ENCODE assay signal across 21 mouse cellular contexts in genomic region chr2:126644768-126645167, GRCm38 (mm10). TPM values are rescaled to one million over a fixed set of nuclear protein-coding genes. Genes with fewer than 3 reads are reported as not detected.
A peak's percentile ranks its signal among the peaks of the same experiment; 100 is the strongest.
DNase-seq lines count a peak whose midpoint lies in the region; ATAC-seq and TF ChIP-seq lines count a peak whose summit lies in the region.
"Had no signal": no experiment of that assay in that cellular context is flagged by ENCODE, and none has a peak within 500 bp of the region (broad histone marks: within the 10 kb centered on the region; RNA-seq: fewer than 3 reads in every experiment).

No protein-coding gene starts in this region.

- no peaks in the 10 kb centered on the region for H3K27me3 ChIP-seq in heart, adult 2 months (ENCODE audit: control insufficient read depth, insufficient read depth, low read length)
- no peaks in the 10 kb centered on the region for H3K27me3 ChIP-seq in Patski
- H3K27me3 ChIP-seq in stomach, postnatal 0 days (ENCODE audit: control insufficient read depth, insufficient read depth, low read length): no peaks in the 10 kb centered on the region
- H3K27me3 ChIP-seq: CH12.LX; embryonic facial prominence, embryonic 13.5 days; forebrain, embryonic 12.5 days had no signal

- peak; percentile 38 for TF ChIP-seq CTCF in heart, adult 2 months (IDR thresholded peaks at IDR 0.05)
- TF ChIP-seq CTCF in layer of hippocampus, adult 2 months (conservative IDR thresholded peaks at IDR 0.05): peak; percentile 42
- TF ChIP-seq CTCF in Patski (IDR thresholded peaks at IDR 0.05): peak; percentile 22
- TF ChIP-seq CTCF in stomach, postnatal 0 days (IDR thresholded peaks at IDR 0.05; ENCODE audit: low read depth): peak; percentile 27; the same call in 1 of the 2 replicates

- H3K4me1 ChIP-seq in heart, adult 2 months (ENCODE audit: control insufficient read depth, insufficient read depth, low read length): no peaks in the 10 kb centered on the region
- no peaks in the 10 kb centered on the region for H3K4me1 ChIP-seq in stomach, postnatal 0 days (replicated peaks; ENCODE audit: control insufficient read depth, insufficient read depth)
- H3K4me1 ChIP-seq: embryonic facial prominence, embryonic 13.5 days; forebrain, embryonic 12.5 days had no signal

- no peaks in the 10 kb centered on the region for H3K79me2 ChIP-seq in heart, adult 2 months (replicated peaks; ENCODE audit: control insufficient read depth, insufficient read depth, low read length)

- H3K9ac ChIP-seq in heart, adult 2 months (ENCODE audit: low read depth, low read length): no peak overlapping the region
- no peak overlapping the region for H3K9ac ChIP-seq in stomach, postnatal 0 days (ENCODE audit: low read length)
- H3K9ac ChIP-seq: embryonic facial prominence, embryonic 13.5 days; forebrain, embryonic 12.5 days had no signal

- H3K4me3 ChIP-seq in heart, adult 2 months: no peak overlapping the region
- no peak overlapping the region for H3K4me3 ChIP-seq in layer of hippocampus, adult 2 months
- H3K4me3 ChIP-seq in stomach, postnatal 0 days (ENCODE audit: low read depth, low read length): no peak overlapping the region
- H3K4me3 ChIP-seq: embryonic facial prominence, embryonic 13.5 days; forebrain, embryonic 12.5 days; heart, embryonic 10.5 days had no signal

- DNase-seq in heart, adult 2 months: no peak
- DNase-seq in heart, adult 9 months (ENCODE audit: low spot score in 2 of 2): no peak
- no peak for DNase-seq in layer of hippocampus, adult 2 months (ENCODE audit: low spot score in 2 of 2)
- DNase-seq in layer of hippocampus, adult 18-20 months (ENCODE audit: low spot score in 2 of 2): no peak
- DNase-seq in Patski (ENCODE audit: low read depth, low spot score): no peak
- DNase-seq in stomach, postnatal 0 days (ENCODE audit: low spot score): no peak
- no peak for DNase-seq in cerebellum, postnatal 14 days
- DNase-seq: adrenal gland, adult 2 months; adrenal gland, postnatal 36 days; cerebellum, adult 11 months; cerebellum, adult 8-10 months; cerebellum, postnatal 36 days; gastrocnemius, postnatal 14 days; heart, postnatal 36 days had no signal

- H3K4me2 ChIP-seq in stomach, postnatal 0 days (replicated peaks; ENCODE audit: low read depth): no peak overlapping the region
- H3K4me2 ChIP-seq: embryonic facial prominence, embryonic 13.5 days; forebrain, embryonic 12.5 days had no signal

- CTCF ChIA-PET in Patski (lab: Charles Lee): interaction anchor here (1.2 to 1.8 kb wide), 3 partner anchors 15 to 51 kb away, joined by 5 to 9 read pairs (median 7); no protein-coding TSS in a partner anchor

- H3K36me3 ChIP-seq in heart, adult 2 months (ENCODE audit: control insufficient read depth, insufficient read depth, low read length): no peaks in the 10 kb centered on the region; the same call in 1 of the 2 replicates
- H3K36me3 ChIP-seq in stomach, postnatal 0 days (ENCODE audit: control insufficient read depth, insufficient read depth, low read length): peaks cover 17% of the 10 kb centered on the region; the same call in 1 of the 2 replicates

- 88% methylated on average over 1 of the region's 1 CpGs for WGBS in heart, adult 2 months
- 89% methylated on average over 1 of the region's 1 CpGs for WGBS in stomach, postnatal 0 days

- in situ Hi-C loops in Patski (cut with MboI; ENCODE audit: low pct_unique_long_range_greater_than_20kb): no loop called here

- no peak for TF ChIP-seq POLR2A in heart, adult 2 months (IDR thresholded peaks at IDR 0.05; ENCODE audit: insufficient read depth, low read depth, low read length)

- no peak overlapping the region for H3K27ac ChIP-seq in heart, adult 2 months
- no peak overlapping the region for H3K27ac ChIP-seq in layer of hippocampus, adult 2 months
- no peak overlapping the region for H3K27ac ChIP-seq in stomach, postnatal 0 days (replicated peaks)
- H3K27ac ChIP-seq: embryonic facial prominence, embryonic 13.5 days; forebrain, embryonic 12.5 days; heart, embryonic 10.5 days had no signal

- no peaks in the 10 kb centered on the region for H3K9me3 ChIP-seq in stomach, postnatal 0 days (ENCODE audit: control insufficient read depth, low read length)
- H3K9me3 ChIP-seq: embryonic facial prominence, embryonic 13.5 days; forebrain, embryonic 12.5 days; heart, embryonic 10.5 days had no signal

- TF ChIP-seq EP300 in heart, adult 2 months (IDR thresholded peaks at IDR 0.05; ENCODE audit: insufficient read depth, low read depth, low read length): no peak
- TF ChIP-seq EP300 in stomach, postnatal 0 days (optimal IDR thresholded peaks at IDR 0.05): no peak

- intact Hi-C loops in heart, adult 2 months (cut with DNase I): no loop called here

- ATAC-seq in Patski: no peak
- ATAC-seq in stomach, postnatal 0 days (ENCODE audit: low FRiP score, low TSS enrichment): no peak
- ATAC-seq: forebrain, embryonic 16.5 days; hindbrain, embryonic 16.5 days; inflammation-experienced regulatory T-cells, adult 6 months had no signal

- POLR2A ChIA-PET in Patski (lab: Charles Lee): no interaction called here

RNA-seq across cellular contexts. Expression of gene Hdc, which starts 25.7 kb away (rescaled TPM):
- 1 to 10 TPM in 1 of 2 experiments, under 1 TPM in 1; 0.81 to 1.4 TPM for total RNA-seq in heart, adult 2 months (2021)
- 2.3 and 3.3 TPM in 2 replicates for polyA plus RNA-seq in heart, adult 2 months (2012; rRNA removed)
- 1 to 10 TPM; 1.1 TPM for total RNA-seq in layer of hippocampus, adult 2 months (2021)
- 1 to 10 TPM; 1.2 to 2.2 TPM for total RNA-seq in layer of hippocampus, adult 18-20 months (2021)
- 0.12 TPM for polyA plus RNA-seq in Patski (2021)
- 2.9 and 3.4 TPM in 2 replicates for polyA plus RNA-seq in stomach, postnatal 0 days (2015; fragmentation: Nextera tagmentation; extraction: Ambion mirVana)

RNA-seq across cellular contexts. Expression of gene Gabpb1, which starts 31.4 kb away (rescaled TPM):
- 10 to 100 TPM; 10.6 to 13.1 TPM for total RNA-seq in heart, adult 2 months (2021)
- 5.8 and 9.7 TPM in 2 replicates for polyA plus RNA-seq in heart, adult 2 months (2012; rRNA removed)
- total RNA-seq in layer of hippocampus, adult 2 months (2021): 10 to 100 TPM; 18.2 to 18.5 TPM
- 10 to 100 TPM; 15.4 to 19.6 TPM for total RNA-seq in layer of hippocampus, adult 18-20 months (2021)
- 21.9 TPM for polyA plus RNA-seq in Patski (2021)
- polyA plus RNA-seq in stomach, postnatal 0 days (2015; fragmentation: Nextera tagmentation; extraction: Ambion mirVana): 15.9 and 17.1 TPM in 2 replicates
